Mouse (Mus musculus): ENCODE measurements around the gene Clec2g. TPM values are rescaled to one million over a fixed set of nuclear protein-coding genes. Genes with fewer than 3 reads are reported as not detected.
"Not testable (repeated sequence)": the region's sequence is repeated elsewhere in the genome, so short reads cannot be mapped to it uniquely, and the experiment has no call there.

Clec2g gene
- polyA plus RNA-seq, 1 experiment from 2014 or later: not detected

DNA sequence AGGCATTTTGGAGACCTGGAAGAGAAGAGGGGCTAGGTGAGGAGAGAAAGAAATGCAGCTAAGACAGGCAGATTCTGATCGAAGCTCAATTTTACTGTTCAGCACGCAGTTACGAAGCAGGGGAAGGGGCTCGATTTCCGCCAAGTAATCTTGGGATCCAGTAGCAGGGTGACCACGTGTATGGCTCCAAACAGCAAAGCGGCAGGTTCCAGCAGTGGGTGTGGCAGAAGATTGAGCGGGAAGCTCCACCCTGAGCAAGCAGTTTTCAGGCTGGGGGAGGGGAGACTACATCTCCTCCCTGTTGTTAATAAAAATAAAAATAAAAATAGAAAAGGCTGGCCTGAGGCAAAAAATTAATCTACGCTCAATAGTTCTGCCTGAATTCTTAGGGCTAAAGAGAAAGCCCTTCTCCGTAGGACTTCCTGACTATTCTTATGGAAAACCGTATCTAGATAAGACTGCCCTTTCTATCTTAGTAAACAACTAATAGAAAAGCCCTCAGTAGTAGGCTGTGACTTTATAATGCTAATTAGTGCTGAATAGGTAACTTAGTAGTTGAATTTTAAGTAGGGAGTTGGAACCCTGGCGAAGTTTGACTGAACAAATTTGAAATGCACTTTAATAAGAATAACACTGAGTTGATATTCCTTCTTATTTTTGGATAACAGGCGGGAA lies 62.7 kb downstream of the Clec2g start:
- Histone ChIP-seq H3K27ac (ENCODE audit: low read depth, low read length) (no peak overlapping the region), H3K9me3 (ENCODE audit: control insufficient read depth, low read length) (no peaks in the 10 kb centered on the region), H3K27me3 (ENCODE audit: control insufficient read depth, insufficient read depth, low read length) (no peaks in the 10 kb centered on the region), H3K4me3 (ENCODE audit: low read depth, low read length) (no peak overlapping the region), H3K4me2 (ENCODE audit: low read depth) (no peak overlapping the region), H3K4me1 (ENCODE audit: control insufficient read depth, insufficient read depth, low read length) (no peaks in the 10 kb centered on the region), H3K9ac (ENCODE audit: low read length) (no peak overlapping the region), H3K36me3 (ENCODE audit: control insufficient read depth, insufficient read depth, low read length) (no peaks in the 10 kb centered on the region)
- DNase-seq (ENCODE audit: low spot score): no peak
- 68% methylated on average over 13 of the region's 13 CpGs for WGBS
- ATAC-seq (ENCODE audit: insufficient read depth, low FRiP score, low TSS enrichment): no peak

GRCm38 (mm10) chr6:129001392-129001791 lies 67.2 kb downstream of the Clec2g start:
- no peaks in the 10 kb centered on the region for H3K36me3 ChIP-seq (ENCODE audit: control insufficient read depth, insufficient read depth, low read length)
- H3K9ac ChIP-seq (ENCODE audit: low read length): no peak overlapping the region
- ATAC-seq (ENCODE audit: insufficient read depth, low FRiP score, low TSS enrichment): no peak
- no peak for DNase-seq (ENCODE audit: low spot score)
- H3K4me2 ChIP-seq (ENCODE audit: low read depth): no peak overlapping the region
- 87% methylated on average over 2 of the region's 2 CpGs for WGBS
- no peak overlapping the region for H3K4me3 ChIP-seq (ENCODE audit: low read depth, low read length)
- no peaks in the 10 kb centered on the region for H3K27me3 ChIP-seq (ENCODE audit: control insufficient read depth, insufficient read depth, low read length)
- H3K9me3 ChIP-seq (ENCODE audit: control insufficient read depth, low read length): no peaks in the 10 kb centered on the region
- H3K27ac ChIP-seq (ENCODE audit: low read depth, low read length): no peak overlapping the region
- H3K4me1 ChIP-seq (ENCODE audit: control insufficient read depth, insufficient read depth, low read length): no peaks in the 10 kb centered on the region

DNA sequence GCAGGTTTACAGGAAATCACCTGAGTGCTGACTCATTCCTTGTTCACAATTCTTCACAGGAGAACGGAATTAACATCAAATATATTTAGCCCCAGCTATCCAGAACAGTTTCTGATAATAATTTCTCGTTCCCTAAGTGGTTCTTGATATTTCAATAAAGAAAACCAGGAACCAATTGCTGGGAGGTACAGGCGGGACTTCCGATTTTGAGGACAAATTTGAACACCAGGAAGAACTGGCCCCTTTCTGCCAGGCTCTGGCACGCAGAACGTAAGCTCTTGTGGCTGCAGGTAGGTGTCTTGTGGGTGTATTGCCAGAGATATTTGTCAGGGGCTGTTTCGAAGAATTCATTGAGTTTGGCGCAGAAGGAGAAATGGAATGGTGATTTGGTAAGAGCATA lies 74.4 kb downstream of the Clec2g start:
- no peak for ATAC-seq (ENCODE audit: insufficient read depth, low FRiP score, low TSS enrichment)
- Histone ChIP-seq H3K9me3 (ENCODE audit: control insufficient read depth, low read length) (no peaks in the 10 kb centered on the region), H3K4me1 (ENCODE audit: control insufficient read depth, insufficient read depth, low read length) (no peaks in the 10 kb centered on the region), H3K36me3 (ENCODE audit: control insufficient read depth, insufficient read depth, low read length) (no peaks in the 10 kb centered on the region), H3K27me3 (ENCODE audit: control insufficient read depth, insufficient read depth, low read length) (no peaks in the 10 kb centered on the region), H3K9ac (ENCODE audit: low read length) (no peak overlapping the region), H3K4me2 (ENCODE audit: low read depth) (no peak overlapping the region), H3K4me3 (ENCODE audit: low read depth, low read length) (no peak overlapping the region), H3K27ac (ENCODE audit: low read depth, low read length) (no peak overlapping the region)
- 91% methylated on average over 8 of the region's 8 CpGs for WGBS
- no peak for DNase-seq (ENCODE audit: low spot score)

DNA sequence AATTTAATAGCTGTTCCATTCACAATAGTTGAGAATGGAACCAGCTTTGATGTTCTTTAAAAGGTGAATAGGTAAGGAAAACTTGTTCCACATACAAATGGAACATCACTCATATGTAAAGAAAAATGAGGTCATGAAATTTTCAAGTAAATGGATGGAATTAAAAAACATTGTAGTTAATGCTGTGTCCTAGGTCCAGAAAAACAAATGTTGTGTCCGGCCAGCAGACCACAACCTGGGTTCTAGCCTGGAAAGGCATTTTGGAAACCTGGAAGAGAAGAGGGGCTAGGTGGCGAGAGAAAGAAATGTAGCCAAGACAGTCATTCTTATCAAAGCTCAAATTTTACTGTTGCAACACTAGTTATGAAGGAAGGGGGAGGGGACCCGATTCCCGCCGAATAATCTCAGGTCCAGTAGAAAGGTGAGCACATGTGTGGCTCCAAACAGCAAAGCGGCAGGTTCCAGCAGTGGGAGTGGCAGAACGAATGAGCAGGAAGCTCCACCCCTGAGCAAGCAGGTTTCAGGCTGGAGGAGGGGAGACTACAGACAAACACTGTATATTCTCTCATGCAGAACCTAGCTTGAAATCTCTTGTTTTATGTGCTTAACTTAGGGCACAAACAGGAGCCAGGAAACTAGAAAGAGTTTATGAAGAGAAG lies 75.8 kb downstream of the Clec2g start:
- not testable (repeated sequence) for H3K4me3 ChIP-seq (ENCODE audit: low read depth, low read length); ATAC-seq (ENCODE audit: insufficient read depth, low FRiP score, low TSS enrichment); H3K4me2 ChIP-seq (ENCODE audit: low read depth); H3K36me3 ChIP-seq (ENCODE audit: control insufficient read depth, insufficient read depth, low read length); H3K9ac ChIP-seq (ENCODE audit: low read length); H3K27ac ChIP-seq (ENCODE audit: low read depth, low read length); H3K4me1 ChIP-seq (ENCODE audit: control insufficient read depth, insufficient read depth, low read length); DNase-seq (ENCODE audit: low spot score); H3K27me3 ChIP-seq (ENCODE audit: control insufficient read depth, insufficient read depth, low read length); H3K9me3 ChIP-seq (ENCODE audit: control insufficient read depth, low read length)
- 82% methylated on average over 7 of the region's 7 CpGs for WGBS

GRCm38 (mm10) chr6:129010505-129010873 lies 76.3 kb downstream of the Clec2g start:
- no peaks in the 10 kb centered on the region for H3K4me1 ChIP-seq (ENCODE audit: control insufficient read depth, insufficient read depth, low read length)
- H3K4me3 ChIP-seq (ENCODE audit: low read depth, low read length): no peak overlapping the region
- H3K9ac ChIP-seq (ENCODE audit: low read length): no peak overlapping the region
- DNase-seq (ENCODE audit: low spot score): no peak
- no peaks in the 10 kb centered on the region for H3K9me3 ChIP-seq (ENCODE audit: control insufficient read depth, low read length)
- H3K36me3 ChIP-seq (ENCODE audit: control insufficient read depth, insufficient read depth, low read length): no peaks in the 10 kb centered on the region
- H3K4me2 ChIP-seq (ENCODE audit: low read depth): no peak overlapping the region
- H3K27me3 ChIP-seq (ENCODE audit: control insufficient read depth, insufficient read depth, low read length): no peaks in the 10 kb centered on the region
- ATAC-seq (ENCODE audit: insufficient read depth, low FRiP score, low TSS enrichment): no peak
- 82% methylated on average over 3 of the region's 3 CpGs for WGBS
- no peak overlapping the region for H3K27ac ChIP-seq (ENCODE audit: low read depth, low read length)

DNA sequence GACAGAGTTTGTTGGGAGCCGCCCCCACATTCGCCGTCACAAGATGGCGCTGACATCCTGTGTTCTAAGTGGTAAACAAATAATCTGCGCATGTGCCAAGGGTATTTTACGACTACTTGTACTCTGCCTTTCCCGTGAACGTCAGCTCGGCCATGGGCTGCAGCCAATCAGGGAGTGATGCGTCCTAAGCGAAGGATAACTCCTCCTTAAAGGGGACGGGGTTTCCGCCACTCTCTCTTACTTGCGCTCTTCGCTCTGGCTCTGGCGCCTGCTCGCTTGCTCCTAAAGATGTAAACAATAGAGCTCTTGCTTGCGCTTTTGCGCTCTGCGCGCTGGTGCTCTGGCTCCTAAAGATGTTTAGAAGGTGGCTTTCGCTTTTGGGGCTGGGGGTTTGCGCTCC lies 77.8 kb downstream of the Clec2g start:
- not testable (repeated sequence) for H3K9ac ChIP-seq (ENCODE audit: low read length); H3K27ac ChIP-seq (ENCODE audit: low read depth, low read length); H3K36me3 ChIP-seq (ENCODE audit: control insufficient read depth, insufficient read depth, low read length); ATAC-seq (ENCODE audit: insufficient read depth, low FRiP score, low TSS enrichment); H3K4me3 ChIP-seq (ENCODE audit: low read depth, low read length); H3K4me2 ChIP-seq (ENCODE audit: low read depth); H3K4me1 ChIP-seq (ENCODE audit: control insufficient read depth, insufficient read depth, low read length); H3K27me3 ChIP-seq (ENCODE audit: control insufficient read depth, insufficient read depth, low read length); DNase-seq (ENCODE audit: low spot score); H3K9me3 ChIP-seq (ENCODE audit: control insufficient read depth, low read length)
- 97% methylated on average over 17 of the region's 23 CpGs for WGBS

- 79% methylated on average over 1 of the region's 1 CpGs for WGBS
- Histone ChIP-seq H3K27ac (ENCODE audit: low read depth, low read length) (no peak overlapping the region), H3K9me3 (ENCODE audit: control insufficient read depth, low read length) (no peaks in the 10 kb centered on the region), H3K4me3 (ENCODE audit: low read depth, low read length) (no peak overlapping the region), H3K4me2 (ENCODE audit: low read depth) (no peak overlapping the region), H3K9ac (ENCODE audit: low read length) (no peak overlapping the region), H3K36me3 (ENCODE audit: control insufficient read depth, insufficient read depth, low read length) (no peaks in the 10 kb centered on the region), H3K4me1 (ENCODE audit: control insufficient read depth, insufficient read depth, low read length) (no peaks in the 10 kb centered on the region), H3K27me3 (ENCODE audit: control insufficient read depth, insufficient read depth, low read length) (no peaks in the 10 kb centered on the region)
- ATAC-seq (ENCODE audit: insufficient read depth, low FRiP score, low TSS enrichment) (no peak), DNase-seq (ENCODE audit: low spot score) (no peak)
Observed at GRCm38 (mm10) chr6:129012966-129013365, 78.8 kb downstream of the Clec2g start.

DNA sequence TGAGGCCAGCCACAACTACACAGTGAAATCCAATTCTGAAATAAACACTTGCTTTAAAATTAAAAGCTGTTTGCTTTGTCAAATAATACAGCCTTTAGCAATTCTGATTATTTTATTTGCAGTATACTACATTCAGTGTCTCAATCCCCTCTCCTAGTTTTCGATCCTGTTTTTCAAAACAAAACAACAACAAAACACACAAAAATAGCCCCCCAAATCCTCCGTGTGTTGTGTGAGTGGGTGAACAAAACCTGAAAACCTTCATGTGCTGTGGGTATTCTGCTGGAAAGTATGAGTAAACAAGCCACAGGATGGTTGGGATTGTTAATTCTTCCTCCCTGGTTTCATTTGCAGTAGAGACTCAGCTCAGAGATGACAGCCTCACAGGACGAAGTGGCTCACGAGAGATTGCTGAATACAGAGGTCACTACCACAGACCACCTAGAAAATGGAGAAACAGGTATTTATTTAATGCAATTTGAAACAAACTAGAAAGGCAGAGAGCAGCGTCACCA lies 79.6 kb downstream of the Clec2g start:
- Histone ChIP-seq H3K4me2 (ENCODE audit: low read depth) (no peak overlapping the region), H3K9ac (ENCODE audit: low read length) (no peak overlapping the region), H3K36me3 (ENCODE audit: control insufficient read depth, insufficient read depth, low read length) (no peaks in the 10 kb centered on the region), H3K4me3 (ENCODE audit: low read depth, low read length) (no peak overlapping the region), H3K9me3 (ENCODE audit: control insufficient read depth, low read length) (no peaks in the 10 kb centered on the region), H3K27me3 (ENCODE audit: control insufficient read depth, insufficient read depth, low read length) (no peaks in the 10 kb centered on the region), H3K27ac (ENCODE audit: low read depth, low read length) (no peak overlapping the region), H3K4me1 (ENCODE audit: control insufficient read depth, insufficient read depth, low read length) (no peaks in the 10 kb centered on the region)
- WGBS: 88% methylated on average over 5 of the region's 5 CpGs
- DNase-seq (ENCODE audit: low spot score): no peak
- no peak for ATAC-seq (ENCODE audit: insufficient read depth, low FRiP score, low TSS enrichment)

GRCm38 (mm10) chr6:129014399-129014798 lies 80.2 kb downstream of the Clec2g start:
- WGBS: 86% methylated on average over 1 of the region's 1 CpGs
- DNase-seq (ENCODE audit: low spot score) (no peak), ATAC-seq (ENCODE audit: insufficient read depth, low FRiP score, low TSS enrichment) (no peak)
- H3K4me3 ChIP-seq (ENCODE audit: low read depth, low read length): no peak overlapping the region
- no peaks in the 10 kb centered on the region for H3K27me3 ChIP-seq (ENCODE audit: control insufficient read depth, insufficient read depth, low read length)
- no peak overlapping the region for H3K4me2 ChIP-seq (ENCODE audit: low read depth)
- H3K9ac ChIP-seq (ENCODE audit: low read length): no peak overlapping the region
- H3K4me1 ChIP-seq (ENCODE audit: control insufficient read depth, insufficient read depth, low read length): no peaks in the 10 kb centered on the region
- H3K27ac ChIP-seq (ENCODE audit: low read depth, low read length): no peak overlapping the region
- H3K36me3 ChIP-seq (ENCODE audit: control insufficient read depth, insufficient read depth, low read length): no peaks in the 10 kb centered on the region
- no peaks in the 10 kb centered on the region for H3K9me3 ChIP-seq (ENCODE audit: control insufficient read depth, low read length)
